Mouse (Mus musculus) spleen, embryonic (tissue): ENCODE results near the gene Mef2d.

Source experiments
- CTCF ChIA-PET: fragments of 350-600 bp; sonication (Branson Sonifier 250); formaldehyde crosslinking; loops from one replicate; lab custom pipeline; 2022; lab: Charles Lee

Gene Mef2d

DNA sequence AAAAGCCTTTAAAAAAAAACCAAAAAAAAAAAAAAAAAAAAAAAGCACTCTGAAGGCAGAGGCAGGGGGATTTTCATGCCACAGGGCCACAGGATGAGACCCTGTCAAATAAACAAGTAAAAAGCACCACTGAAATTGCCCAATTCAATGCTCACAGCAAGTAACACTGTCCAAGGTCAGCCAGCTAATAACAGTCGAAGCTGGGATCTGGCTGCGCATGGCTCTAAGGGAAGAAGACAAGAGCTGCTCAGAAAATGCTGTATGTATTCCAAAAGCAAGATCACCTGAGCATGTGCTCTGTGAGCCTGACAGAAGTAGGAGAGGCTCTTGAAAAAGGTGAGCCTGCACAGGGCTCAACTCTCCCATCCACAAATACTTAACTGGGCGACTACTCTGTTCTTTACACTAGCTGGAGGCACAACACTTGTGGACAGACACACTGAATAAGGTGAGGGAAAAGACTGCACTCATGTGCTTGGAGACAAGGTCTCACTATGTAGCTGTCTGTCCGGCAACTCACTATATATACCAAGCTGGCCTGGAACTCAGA lies 5.2 kb upstream of the Mef2d start:
- CTCF ChIA-PET: interaction anchor here (0.7 to 2.0 kb wide), 3 partner anchors 13 to 198 kb away, joined by 3 to 14 read pairs (median 3); no protein-coding TSS in a partner anchor

DNA sequence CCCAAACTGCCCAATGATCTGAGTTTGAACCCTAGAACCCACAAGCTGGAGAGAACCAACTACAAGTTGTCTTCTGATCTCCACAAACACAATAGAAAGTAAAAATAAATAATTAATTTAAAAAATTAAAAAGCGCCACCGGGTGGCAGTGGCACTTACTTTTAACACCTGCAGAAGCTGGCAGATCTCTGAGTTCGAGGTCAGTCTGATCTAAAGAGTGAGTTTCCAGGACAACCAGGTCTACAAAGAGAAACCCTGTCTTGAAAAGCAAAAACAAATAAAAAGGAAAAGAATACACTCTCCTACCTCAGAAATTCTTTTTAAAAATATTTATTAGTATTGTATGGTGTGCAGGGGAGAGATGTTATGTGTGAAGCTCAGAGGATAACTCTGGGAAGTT lies 4.4 kb upstream of the Mef2d start:
- CTCF ChIA-PET: interaction anchor here (2.0 kb wide), 1 partner anchor 12 kb away, joined by 14 read pairs; no protein-coding TSS in a partner anchor

DNA sequence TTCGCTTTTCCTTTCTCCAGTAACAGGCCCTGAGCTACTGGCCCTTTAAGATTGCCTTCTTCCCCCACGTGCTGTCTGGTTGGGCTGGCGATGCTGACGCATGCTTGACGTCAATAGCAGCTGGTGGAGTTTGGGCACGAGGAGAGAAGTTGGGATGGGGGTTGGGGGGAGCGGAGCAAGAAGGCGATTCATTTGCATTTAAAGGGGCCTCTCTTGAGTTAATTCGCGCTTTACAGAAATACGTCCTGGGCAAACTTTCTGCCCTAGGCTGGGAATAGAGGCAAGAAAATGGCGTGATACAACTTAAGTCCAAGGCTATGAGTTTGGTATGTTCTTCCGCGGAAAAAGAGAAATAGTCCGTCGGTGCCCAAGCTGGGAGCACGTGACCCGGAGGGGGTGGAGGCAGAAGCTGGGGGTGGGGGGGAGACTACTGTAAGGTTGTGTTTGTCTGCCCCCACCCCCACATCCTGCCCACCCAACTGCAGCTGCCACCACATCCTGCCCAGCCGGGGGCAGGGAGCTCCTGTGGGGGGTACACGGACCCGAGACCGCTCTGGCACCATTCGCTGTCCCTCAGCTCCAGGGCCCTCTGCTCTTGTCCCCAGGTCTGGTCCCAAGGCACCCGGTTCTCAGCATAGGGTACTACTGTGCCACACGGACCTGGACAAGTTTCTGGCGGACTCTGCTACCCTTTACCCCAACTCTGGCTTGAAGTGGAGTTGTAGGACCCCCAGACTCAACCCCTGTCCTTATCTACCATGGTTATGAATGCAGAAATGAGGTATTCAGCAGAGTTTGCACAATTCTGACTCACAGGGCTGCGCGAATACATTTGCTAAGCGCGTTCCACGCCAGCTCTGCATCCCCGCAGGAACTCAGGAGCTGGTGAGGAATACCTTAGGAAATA lies 3.6 kb upstream of the Mef2d start:
- CTCF ChIA-PET: interaction anchor here (2.0 kb wide), 1 partner anchor 12 kb away, joined by 14 read pairs; no protein-coding TSS in a partner anchor

DNA sequence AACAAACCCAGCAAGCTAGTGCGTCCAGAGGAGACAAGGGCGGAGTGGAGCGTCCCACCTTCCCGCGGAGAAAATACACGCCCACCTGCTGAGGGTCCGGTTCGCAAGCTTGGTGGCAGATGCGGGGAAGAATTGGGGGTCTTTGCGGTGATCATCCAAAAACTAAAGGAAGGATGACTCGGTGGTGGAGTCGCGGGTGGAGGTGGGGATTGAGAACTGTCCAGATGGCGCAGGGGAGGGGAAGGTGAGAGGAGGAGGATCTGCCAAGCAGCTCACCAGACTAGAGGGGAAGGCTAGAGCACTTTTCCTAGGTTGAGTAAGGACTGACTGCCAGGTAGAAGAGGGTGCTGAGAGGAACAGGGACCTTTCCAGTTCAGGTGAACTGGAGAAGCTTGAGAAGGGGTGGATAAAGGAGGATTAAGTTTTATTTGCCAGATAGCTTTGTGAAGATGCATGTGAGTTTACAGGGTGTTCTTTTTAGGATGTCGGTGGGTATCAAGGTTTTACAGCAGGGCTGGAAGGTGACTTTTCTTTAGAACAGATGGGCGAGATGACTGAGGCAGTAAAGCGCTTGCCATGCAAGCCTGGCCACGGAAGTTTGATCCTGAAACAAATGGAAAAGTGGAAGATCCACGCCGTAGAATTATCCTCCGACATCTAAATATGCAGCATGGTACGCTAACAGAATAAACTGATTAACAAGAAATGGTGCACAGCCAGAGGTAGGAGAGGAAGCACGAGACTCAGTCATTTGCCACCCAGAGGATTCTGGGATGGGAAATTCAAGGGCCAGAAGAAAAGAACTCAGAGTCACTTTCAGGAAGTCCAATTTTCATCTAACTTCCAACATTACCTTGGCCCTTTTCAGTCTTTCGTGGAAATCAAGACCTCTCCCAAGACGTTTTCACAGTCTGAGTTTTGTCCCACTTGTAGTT lies 2.7 kb upstream of the Mef2d start:
- CTCF ChIA-PET: interaction anchor here (0.6 to 2.0 kb wide), 2 partner anchors 11 to 26 kb away, joined by 14 to 18 read pairs; no protein-coding TSS in a partner anchor

DNA sequence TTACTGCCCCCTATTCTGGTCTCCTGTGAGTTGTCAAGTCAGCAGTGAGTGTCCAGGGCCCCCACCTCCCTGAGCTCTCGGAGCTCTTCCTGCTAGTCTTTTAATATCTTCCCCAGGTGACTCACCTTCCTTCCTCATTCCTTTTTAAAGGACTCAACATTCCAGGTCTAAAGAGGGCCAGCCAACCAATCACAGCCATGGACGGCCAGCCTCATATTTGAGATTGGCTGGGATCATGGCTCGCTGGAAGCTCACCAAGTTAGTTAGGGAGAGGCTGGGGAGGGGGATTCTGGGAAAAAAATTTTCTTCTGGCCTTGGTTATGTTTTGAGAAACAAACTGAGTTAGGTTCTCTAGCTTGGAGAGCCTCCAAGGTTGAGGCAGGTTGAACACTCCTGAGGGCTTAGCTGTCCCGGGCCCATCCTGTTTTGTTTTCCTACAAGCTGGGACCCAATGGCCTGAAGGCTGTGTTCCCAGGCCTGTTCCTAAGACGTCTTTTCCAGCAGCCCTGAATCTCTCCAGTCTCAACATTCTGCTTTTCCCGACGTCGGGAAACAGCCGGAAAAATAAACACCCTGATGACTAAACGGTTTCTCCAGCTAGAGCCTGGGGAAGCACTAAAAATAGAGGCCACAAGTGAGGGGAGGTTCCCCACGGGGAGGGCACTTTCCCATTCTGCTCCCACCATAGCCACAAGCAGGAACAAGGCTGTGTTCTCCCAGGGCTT lies 1.8 kb upstream of the Mef2d start:
- CTCF ChIA-PET: interaction anchor here (0.6 kb wide), 1 partner anchor 25 kb away, joined by 18 read pairs; no protein-coding TSS in a partner anchor

GRCm38 (mm10) chr3:88140903-88141430 lies 1.2 kb upstream of the Mef2d start:
- CTCF ChIA-PET: no interaction called here

DNA sequence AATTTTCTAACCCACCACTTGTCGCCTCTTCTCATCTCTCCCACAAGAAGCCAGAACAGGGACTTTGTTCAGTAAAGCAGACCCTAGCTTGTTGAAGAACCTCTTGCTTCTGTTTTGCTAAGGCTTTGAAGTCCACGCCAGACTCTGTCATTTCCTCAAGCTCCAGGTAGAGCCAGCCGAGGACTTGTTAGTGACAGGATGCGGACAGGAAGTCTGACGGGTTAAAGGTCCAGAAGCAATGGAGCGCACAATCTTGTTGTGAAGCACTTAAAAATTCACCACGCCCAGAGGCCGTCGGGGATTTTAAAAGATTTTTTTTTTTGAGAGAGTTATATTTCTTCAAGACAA lies 759 bp upstream of the Mef2d start:
- CTCF ChIA-PET: interaction anchor here (0.7 kb wide), 1 partner anchor 254 kb away, joined by 3 read pairs; no protein-coding TSS in a partner anchor

GRCm38 (mm10) chr3:88142546-88142915 lies 359 bp downstream of the Mef2d start:
- CTCF ChIA-PET: interaction anchor here (0.6 to 2.4 kb wide), 4 partner anchors 32 to 64 kb away, joined by 3 to 6 read pairs (median 4); no protein-coding TSS in a partner anchor

DNA sequence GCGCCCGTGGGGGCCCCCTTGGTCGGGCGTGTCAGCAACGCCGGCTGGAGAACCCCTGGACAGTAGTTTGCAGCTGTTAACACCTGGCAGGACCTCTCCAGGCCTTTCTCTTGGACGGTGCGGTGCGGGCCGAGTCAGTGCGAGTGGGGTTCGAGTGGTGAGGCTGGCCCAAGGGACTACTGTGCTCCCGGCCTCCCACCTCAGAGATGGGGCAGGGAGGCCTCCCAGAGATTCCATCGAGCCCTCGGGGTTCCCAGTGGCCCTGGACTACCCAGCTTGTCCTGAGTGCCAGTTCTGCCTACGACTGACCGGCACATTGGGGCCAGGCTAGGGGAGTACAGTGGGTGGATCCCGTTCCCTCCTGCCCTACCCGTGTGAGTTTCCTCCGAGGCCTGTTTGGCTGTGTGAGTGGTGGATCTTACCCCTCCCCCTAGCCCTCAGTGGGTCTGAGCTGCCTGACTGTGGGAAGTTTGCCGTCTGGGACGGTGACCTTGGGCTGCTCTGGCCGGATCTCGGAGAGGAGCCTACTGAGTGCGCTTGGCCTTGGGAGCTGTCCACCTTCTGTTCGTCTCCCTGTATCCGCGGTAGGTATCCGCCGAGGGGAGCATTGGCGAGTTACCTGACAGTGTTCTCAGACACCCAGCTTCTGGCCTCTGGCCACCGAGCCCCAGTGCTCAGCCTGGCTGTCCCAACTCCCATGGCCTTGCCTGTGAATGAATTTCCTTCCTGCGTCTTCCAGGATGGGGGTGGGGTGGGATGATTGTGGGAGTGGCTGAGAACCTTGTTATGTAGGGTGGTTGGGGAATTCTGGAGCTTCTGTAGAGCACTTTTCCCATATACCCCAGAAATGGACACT lies 972 bp downstream of the Mef2d start:
- CTCF ChIA-PET: interaction anchor here (1.1 to 2.4 kb wide), 4 partner anchors 10 to 55 kb away, joined by 3 to 6 read pairs (median 4); no protein-coding TSS in a partner anchor

- CTCF ChIA-PET: interaction anchor here (0.8 to 2.4 kb wide), 3 partner anchors 9 to 33 kb away, joined by 3 to 6 read pairs (median 4); no protein-coding TSS in a partner anchor
Observed at GRCm38 (mm10) chr3:88143961-88144486, 1.9 kb downstream of the Mef2d start.

- CTCF ChIA-PET: interaction anchor here (0.8 to 2.4 kb wide), 2 partner anchors 30 to 32 kb away, joined by 3 to 6 read pairs; no protein-coding TSS in a partner anchor
Observed at GRCm38 (mm10) chr3:88144648-88145410, 2.7 kb downstream of the Mef2d start.

- CTCF ChIA-PET: no interaction called here
Observed at GRCm38 (mm10) chr3:88145411-88145782, 3.2 kb downstream of the Mef2d start.

- CTCF ChIA-PET: no interaction called here
Observed at GRCm38 (mm10) chr3:88145952-88146351, 3.8 kb downstream of the Mef2d start.

GRCm38 (mm10) chr3:88146376-88147112 lies 4.4 kb downstream of the Mef2d start:
- CTCF ChIA-PET: no interaction called here

DNA sequence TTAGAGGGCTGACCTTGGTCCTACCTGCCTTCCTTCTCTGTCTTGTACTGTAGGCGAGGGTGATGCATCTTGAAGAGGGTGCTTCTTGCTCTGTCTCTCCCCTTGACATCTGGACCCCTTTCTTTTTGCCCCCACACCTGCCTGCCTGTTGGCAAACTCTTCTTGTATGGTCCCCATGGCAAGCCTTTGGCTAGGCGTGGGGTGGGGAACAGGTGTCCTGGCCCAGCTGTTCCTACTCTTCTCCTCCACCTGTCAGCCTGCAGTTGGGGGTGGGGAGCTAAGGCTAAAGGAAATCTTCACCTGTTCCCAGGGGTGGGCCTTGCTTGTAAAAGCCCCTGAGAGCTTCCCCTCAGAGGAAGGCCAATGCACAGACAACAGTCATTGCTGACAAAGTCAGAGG lies 5.3 kb downstream of the Mef2d start:
- CTCF ChIA-PET: interaction anchor here (0.6 to 1.0 kb wide), 2 partner anchors 24 to 1566 kb away, joined by 4 read pairs; no protein-coding TSS in a partner anchor

DNA sequence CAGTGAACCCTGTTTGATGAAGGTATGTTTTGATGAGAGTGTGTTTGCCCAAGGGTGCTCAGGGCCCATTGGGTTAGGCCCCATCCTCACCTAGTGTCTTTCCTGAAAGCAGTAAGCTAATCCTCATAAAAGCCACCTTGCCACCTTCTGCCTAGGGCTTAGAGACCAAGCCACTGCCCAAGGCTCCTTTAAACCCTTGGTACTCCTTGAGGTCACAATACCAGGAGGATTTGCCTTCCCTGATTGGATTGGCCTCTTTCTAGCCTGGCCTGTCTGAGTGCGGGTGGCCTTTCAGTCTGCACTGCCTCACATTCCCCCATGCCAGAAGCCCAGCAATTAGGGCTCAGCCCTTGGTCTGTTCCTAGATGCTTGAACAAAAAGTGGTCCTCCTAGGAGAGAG lies 5.7 kb downstream of the Mef2d start:
- CTCF ChIA-PET: interaction anchor here (0.6 to 1.0 kb wide), 3 partner anchors 25 to 1565 kb away, joined by 3 to 4 read pairs (median 4); no protein-coding TSS in a partner anchor

- CTCF ChIA-PET: interaction anchor here (0.9 to 1.0 kb wide), 2 partner anchors 25 to 29 kb away, joined by 3 to 4 read pairs; no protein-coding TSS in a partner anchor
Observed at GRCm38 (mm10) chr3:88148354-88148753, 6.2 kb downstream of the Mef2d start.
